Mouse (Mus musculus) liver, embryonic 14.5 days (tissue): ENCODE data around the gene Elmod2. TPM values are rescaled to one million over a fixed set of nuclear protein-coding genes. Genes with fewer than 3 reads are reported as not detected.

ENCODE experiments used
- ATAC-seq: fragments of 200-750 bp; cut with Nextera tagmentation; 2 replicates; pipeline ENCODE4 v1.8.0; 2017; ENCODE audit warnings: moderate number of reproducible peaks, mild to moderate bottlenecking, moderate library complexity; ENCODE audit not compliant: insufficient read depth
- DNase-seq, 3 experiments: peaks; one replicate each; pipeline ENCODE4 v3.0.0-alpha.2; 2012 to 2013; ENCODE audit warnings: low read depth in 3 of 3, low spot score in 3 of 3
- H3K27ac ChIP-seq: fragments of 300-500 bp; sonication (generic); 2 replicates; pipeline ENCODE4 v1.5.1; 2014; ENCODE audit warnings: moderate library complexity, mild to moderate bottlenecking, control low read depth, inconsistent platforms
- H3K27me3 ChIP-seq: fragments of 300-500 bp; sonication (generic); 2 replicates; pipeline ENCODE4 v1.6.1; 2014; ENCODE audit warnings: mild to moderate bottlenecking, low read length, moderate library complexity; ENCODE audit not compliant: control insufficient read depth, insufficient read depth
- H3K36me3 ChIP-seq: fragments of 300-500 bp; sonication (generic); replicated peaks from 2 replicates; pipeline ENCODE4 v1.6.1; 2014; ENCODE audit warnings: low read depth; ENCODE audit not compliant: control insufficient read depth, insufficient read depth
- H3K4me1 ChIP-seq, 2 experiments: fragments of 200-500 bp in 1 of 2; fragments of 300-500 bp in 1 of 2; sonication (generic) in 1 of 2; replicated peaks; 2 replicates each; pipeline ENCODE4 v1.6.1; 2012 to 2014; ENCODE audit warnings: antibody characterized with exemption in 1 of 2, inconsistent platforms in 1 of 2, low read length in 1 of 2; ENCODE audit not compliant: control insufficient read depth in 2 of 2, insufficient read depth in 2 of 2
- H3K4me2 ChIP-seq: fragments of 300-500 bp; sonication (generic); 2 replicates; pipeline ENCODE4 v1.6.1; 2014; ENCODE audit warnings: low read depth, mild to moderate bottlenecking, control low read depth, moderate library complexity
- H3K4me3 ChIP-seq, 2 experiments: fragments of 200-500 bp in 1 of 2; fragments of 300-500 bp in 1 of 2; sonication (generic) in 1 of 2; 2 replicates each; pipeline ENCODE4 v1.5.1; 2012 to 2014; ENCODE audit warnings: low read depth in 2 of 2, low read length in 2 of 2, mild to moderate bottlenecking in 2 of 2, control low read depth in 1 of 2, inconsistent platforms in 1 of 2, moderate library complexity in 1 of 2; ENCODE audit not compliant: insufficient read depth in 1 of 2
- H3K9ac ChIP-seq: fragments of 300-500 bp; sonication (generic); replicated peaks from 2 replicates; pipeline ENCODE4 v1.6.1; 2014; ENCODE audit warnings: mild to moderate bottlenecking, control low read depth, moderate library complexity
- H3K9me3 ChIP-seq: fragments of 300-500 bp; sonication (generic); 2 replicates; pipeline ENCODE4 v1.6.1; 2016; ENCODE audit warnings: low read length, mixed read lengths; ENCODE audit not compliant: control insufficient read depth
- CTCF ChIP-seq: IDR thresholded peaks from 2 replicates; pipeline ENCODE4 v1.5.1; 2016; ENCODE audit warnings: antibody characterized with exemption, low read depth, control low read depth
- EP300 ChIP-seq: IDR thresholded peaks from 2 replicates; pipeline ENCODE4 v1.6.1; 2016; ENCODE audit warnings: antibody characterized with exemption, low read depth
- WGBS: fragments of 180-500 bp; shearing (Covaris S2); extraction: QIAGEN DNeasy Blood & Tissue Kit; methylation state at CpG from one replicate; pipeline ENCODE4 v1.1.7; 2014; ENCODE audit not compliant: insufficient replicate concordance; 5-methylcytosine and 5-hydroxymethylcytosine counted together
- polyA plus RNA-seq, 2 experiments: library from polyadenylated mRNA; depleted of rRNA in 1 of 2; stranded (reverse) in 1 of 2; unstranded in 1 of 2; fragments of >200 nt; fragmentation: Nextera tagmentation in 1 of 2; extraction: Ambion mirVana in 1 of 2; gene quantifications; 2 replicates each; pipeline versions ENCODE4 v1.2.1 to v1.2.3; 2012 to 2014

Elmod2 gene
- 2.1 and 2.9 TPM in 2 replicates for polyA plus RNA-seq (2012; rRNA removed)
- polyA plus RNA-seq (2014; fragmentation: Nextera tagmentation; extraction: Ambion mirVana), result 6.3 and 6.6 TPM in 2 replicates

- H3K9me3 ChIP-seq, result no peaks in the 10 kb centered on the region
- peak; percentile 100 for ATAC-seq
- peaks cover 6 to 7% of the 10 kb centered on the region in 2 experiments; a peak in 2 of 4 replicates for H3K4me1 ChIP-seq
- under 1% methylated on average over 84 of the region's 85 CpGs for WGBS
- no peak for TF ChIP-seq EP300
- TF ChIP-seq CTCF, result no peak
- peak; percentile 91 to 93 (median 92) for DNase-seq
- peak within 1 kb of the TSS; percentile 54 for H3K27ac ChIP-seq
- peak within 1 kb of the TSS; percentile 98 for H3K4me2 ChIP-seq
- no peaks in the 10 kb centered on the region for H3K27me3 ChIP-seq
- peak within 1 kb of the TSS; percentile 87 to 97 for H3K4me3 ChIP-seq
- peak within 1 kb of the TSS; percentile 83 for H3K9ac ChIP-seq
- H3K36me3 ChIP-seq, result no peaks in the 10 kb centered on the region; the same call in 1 of the 2 replicates
These were observed at the start of gene Elmod2 for GRCm38 (mm10) chr8:83331899-83332697. Gene Elmod2, minus strand, starts transcription at chr8:83332486.

- Histone ChIP-seq H3K4me1 (peaks cover 2 to 3% of the 10 kb centered on the region in 2 experiments; a peak in 2 of 4 replicates), H3K27me3 (no peaks in the 10 kb centered on the region), H3K36me3 (no peaks in the 10 kb centered on the region), H3K9ac (no peak overlapping the region), H3K9me3 (no peaks in the 10 kb centered on the region), H3K27ac (no peak overlapping the region), H3K4me3 (no peak overlapping the region), H3K4me2 (no peak overlapping the region)
- ATAC-seq (no peak), DNase-seq (no peak)
- WGBS, result 68% methylated on average over 2 of the region's 2 CpGs
- TF ChIP-seq EP300 (no peak), CTCF (no peak)
These were observed 48.7 kb upstream of the Elmod2 start for GRCm38 (mm10) chr8:83381016-83381415.

- TF ChIP-seq EP300 (no peak), CTCF (no peak)
- H3K4me3 ChIP-seq, result no peak overlapping the region
- DNase-seq (no peak), ATAC-seq (no peak)
- no peaks in the 10 kb centered on the region for H3K9me3 ChIP-seq
- WGBS, result 28% methylated on average over 4 of the region's 4 CpGs
- no peak overlapping the region for H3K27ac ChIP-seq
- H3K9ac ChIP-seq, result no peak overlapping the region
- H3K36me3 ChIP-seq, result no peaks in the 10 kb centered on the region
- H3K4me2 ChIP-seq, result no peak overlapping the region
- H3K27me3 ChIP-seq, result no peaks in the 10 kb centered on the region
- peaks cover 2 to 3% of the 10 kb centered on the region in 2 experiments; a peak in 2 of 4 replicates for H3K4me1 ChIP-seq
These were observed 47.9 kb upstream of the Elmod2 start for GRCm38 (mm10) chr8:83380141-83380540.

- H3K9me3 ChIP-seq, result no peaks in the 10 kb centered on the region
- H3K36me3 ChIP-seq, result no peaks in the 10 kb centered on the region
- no peak overlapping the region for H3K9ac ChIP-seq
- no peak for ATAC-seq
- peaks cover 2 to 3% of the 10 kb centered on the region in 2 experiments; a peak in 2 of 4 replicates for H3K4me1 ChIP-seq
- H3K27me3 ChIP-seq, result no peaks in the 10 kb centered on the region
- no peak overlapping the region for H3K4me3 ChIP-seq
- no peak for DNase-seq
- H3K4me2 ChIP-seq, result no peak overlapping the region
- no peak overlapping the region for H3K27ac ChIP-seq
- TF ChIP-seq CTCF, result no peak
- no peak for TF ChIP-seq EP300
These were observed 44.9 kb upstream of the Elmod2 start for GRCm38 (mm10) chr8:83377231-83377630.

GRCm38 (mm10) chr8:83363156-83363769 is 31.0 kb upstream of the Elmod2 start:
- no peak overlapping the region for H3K4me2 ChIP-seq
- no peak overlapping the region for H3K9ac ChIP-seq
- DNase-seq (no peak), ATAC-seq (no peak)
- no peaks in the 10 kb centered on the region for H3K4me1 ChIP-seq
- H3K9me3 ChIP-seq, result no peaks in the 10 kb centered on the region
- no peaks in the 10 kb centered on the region for H3K27me3 ChIP-seq
- WGBS, result 57% methylated on average over 7 of the region's 7 CpGs
- H3K27ac ChIP-seq, result no peak overlapping the region
- no peaks in the 10 kb centered on the region for H3K36me3 ChIP-seq
- TF ChIP-seq EP300 (no peak), CTCF (no peak)
- no peak overlapping the region for H3K4me3 ChIP-seq
